Mouse (Mus musculus) intestine, postnatal 0 days (tissue): Measurements from ENCODE around the gene Slc22a21. TPM values are rescaled to one million over a fixed set of nuclear protein-coding genes. Genes with fewer than 3 reads are reported as not detected.

Source experiments
- ATAC-seq: fragments of 200-750 bp; cut with Nextera tagmentation; 2 replicates; pipeline ENCODE4 v1.8.0; 2017; ENCODE audit warnings: mild to moderate bottlenecking, moderate TSS enrichment, moderate library complexity
- H3K27ac ChIP-seq: fragments of 300-500 bp; sonication (generic); 2 replicates; pipeline ENCODE4 v1.5.1; 2014; ENCODE audit warnings: mild to moderate bottlenecking, low read depth, low read length, moderate library complexity
- H3K27me3 ChIP-seq: fragments of 300-500 bp; sonication (generic); replicated peaks from 2 replicates; pipeline ENCODE4 v1.6.1; 2014; ENCODE audit warnings: low read length, mixed read lengths; ENCODE audit not compliant: control insufficient read depth, insufficient read depth
- H3K36me3 ChIP-seq: fragments of 300-500 bp; sonication (generic); 2 replicates; pipeline ENCODE4 v1.6.1; 2014; ENCODE audit warnings: mild to moderate bottlenecking, moderate library complexity; ENCODE audit not compliant: control insufficient read depth, insufficient read depth
- H3K4me1 ChIP-seq: fragments of 300-500 bp; sonication (generic); replicated peaks from 2 replicates; pipeline ENCODE4 v1.6.1; 2014; ENCODE audit warnings: antibody characterized with exemption, low read length, mixed read lengths; ENCODE audit not compliant: control insufficient read depth, insufficient read depth
- H3K4me2 ChIP-seq: fragments of 300-500 bp; sonication (generic); replicated peaks from 2 replicates; pipeline ENCODE4 v1.6.1; 2014; ENCODE audit warnings: low read depth, mild to moderate bottlenecking, moderate library complexity
- H3K4me3 ChIP-seq: fragments of 300-500 bp; sonication (generic); 2 replicates; pipeline ENCODE4 v1.5.1; 2014; ENCODE audit warnings: low read depth, low read length
- H3K9ac ChIP-seq: fragments of 300-500 bp; sonication (generic); 2 replicates; pipeline ENCODE4 v1.6.1; 2014; ENCODE audit warnings: mild to moderate bottlenecking, low read depth, low read length
- H3K9me3 ChIP-seq: fragments of 300-500 bp; sonication (generic); 2 replicates; pipeline ENCODE4 v1.6.1; 2016; ENCODE audit warnings: mixed run types; ENCODE audit not compliant: control insufficient read depth
- CTCF ChIP-seq: sonication (generic); IDR thresholded peaks from 2 replicates; pipeline ENCODE4 v1.5.1; 2016; ENCODE audit warnings: low read depth, mild to moderate bottlenecking, control low read depth, antibody characterized with exemption, moderate library complexity
- WGBS: fragments of 180-500 bp; shearing (Covaris S2); extraction: QIAGEN DNeasy Blood & Tissue Kit; methylation state at CpG from one replicate; pipeline ENCODE4 v1.1.7; 2014; 5-methylcytosine and 5-hydroxymethylcytosine counted together
- polyA plus RNA-seq: library from polyadenylated mRNA; unstranded; fragments of >200 nt; fragmentation: Nextera tagmentation; extraction: Ambion mirVana; gene quantifications from 2 replicates; pipeline ENCODE4 v1.2.1, GENCODE M21; 2015

Slc22a21 gene
- polyA plus RNA-seq = 6.8 and 8.8 TPM in 2 replicates

- peak within 1 kb of the TSS; percentile 76 for H3K9ac ChIP-seq
- peak within 1 kb of the TSS; percentile 72 for H3K4me3 ChIP-seq
- no peaks in the 10 kb centered on the region for H3K36me3 ChIP-seq
- peak within 1 kb of the TSS; percentile 83 for H3K27ac ChIP-seq
- no peaks in the 10 kb centered on the region for H3K27me3 ChIP-seq
- 2% methylated on average over 73 of the region's 73 CpGs for WGBS
- H3K4me1 ChIP-seq = no peaks in the 10 kb centered on the region
- no peak for TF ChIP-seq CTCF
- H3K9me3 ChIP-seq = no peaks in the 10 kb centered on the region
- H3K4me2 ChIP-seq = peak within 1 kb of the TSS; percentile 95
- peak; percentile 95 for ATAC-seq
Observed at GRCm38 (mm10) chr11:53979788-53980621, at the start of gene Slc22a21. Gene Slc22a21 (minus strand): TSS chr11:53980332.

DNA sequence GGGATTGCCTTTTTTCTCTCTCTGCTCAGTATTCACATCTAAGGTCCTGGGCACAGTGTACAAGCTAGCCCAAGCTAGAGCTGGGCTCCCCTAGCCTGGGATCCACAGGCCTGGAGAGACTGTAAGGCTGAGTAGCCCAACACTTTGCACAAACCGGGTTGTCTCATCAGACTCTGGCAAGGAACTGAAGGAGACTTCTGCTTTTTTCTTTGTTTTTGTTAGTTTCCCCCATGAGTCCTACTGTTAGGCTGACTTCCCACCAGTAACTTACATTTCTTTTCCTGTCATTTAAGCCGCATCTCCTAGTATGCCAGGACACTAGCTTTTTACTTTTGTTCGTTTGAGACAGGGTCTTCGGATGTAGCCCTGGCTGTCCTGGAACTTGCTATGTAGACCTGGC, 48.9 kb upstream of the Slc22a21 start:
- WGBS = 88% methylated on average over 4 of the region's 4 CpGs
- Histone ChIP-seq H3K9me3 (no peaks in the 10 kb centered on the region), H3K9ac (no peak overlapping the region), H3K27me3 (0 out of 2 replicates have a peak, but pooled peaks cover 4% of the 10 kb centered on the region), H3K4me1 (no peaks in the 10 kb centered on the region), H3K27ac (no peak overlapping the region), H3K4me3 (no peak overlapping the region), H3K4me2 (peak overlapping the region; percentile 90; the same call in 1 of the 2 replicates), H3K36me3 (no peaks in the 10 kb centered on the region)
- no peak for ATAC-seq
- TF ChIP-seq CTCF = no peak

DNA sequence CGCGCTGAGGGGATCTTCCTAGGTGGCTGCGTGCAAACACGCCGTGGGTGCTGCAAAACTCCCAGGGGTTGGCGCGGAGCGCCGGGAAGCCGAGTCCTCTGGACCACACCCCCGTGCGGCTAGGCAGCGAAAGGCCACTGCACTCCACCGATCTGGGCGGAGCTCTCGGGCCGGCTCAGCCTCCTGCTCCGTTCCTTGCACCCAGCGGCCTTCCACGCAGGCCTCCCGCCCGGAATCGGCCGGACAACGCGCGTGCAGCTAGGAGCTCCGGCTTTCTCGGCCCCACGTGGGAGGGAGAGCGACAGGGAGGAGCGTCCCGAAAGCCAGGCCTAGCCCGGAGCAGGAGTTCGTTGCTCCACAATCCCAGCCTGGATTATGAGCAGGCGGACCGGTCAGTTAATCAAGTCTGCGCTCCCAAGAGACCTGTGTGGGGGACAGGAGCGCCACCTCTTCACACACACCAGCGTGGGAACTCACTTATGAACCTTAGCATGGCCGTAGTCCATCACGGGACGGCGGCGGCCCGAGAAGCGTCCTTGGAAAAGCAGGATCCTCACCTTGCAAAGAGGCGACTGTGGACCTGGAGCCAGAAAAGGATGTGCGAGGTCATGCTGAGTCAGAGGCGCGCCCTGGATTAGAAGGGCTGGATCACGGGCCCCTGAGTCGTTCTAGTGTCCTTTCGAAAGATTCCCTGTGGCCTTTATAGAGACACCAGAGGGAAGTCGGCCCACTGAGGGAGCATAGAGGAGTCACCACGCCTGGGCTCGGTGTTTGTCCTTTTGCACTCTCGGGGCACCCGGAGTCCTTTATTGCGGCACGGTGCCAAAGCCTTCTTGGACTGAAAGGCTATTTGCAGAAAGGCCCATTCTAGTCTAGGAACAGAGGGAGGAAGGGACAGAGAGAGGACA, 48.2 kb upstream of the Slc22a21 start, which contains the start of gene Slc22a4:
Gene Slc22a4, minus strand, starts transcription at position 47 of the 908 bp plus-strand sequence.
- H3K4me3 ChIP-seq = peak within 1 kb of the TSS; percentile 45
- peak within 1 kb of the TSS; percentile 90 for H3K4me2 ChIP-seq
- no peaks in the 10 kb centered on the region for H3K36me3 ChIP-seq
- H3K9me3 ChIP-seq = no peaks in the 10 kb centered on the region
- no peak within 1 kb of the TSS for H3K27ac ChIP-seq
- 2% methylated on average over 61 of the region's 61 CpGs for WGBS
- H3K4me1 ChIP-seq = no peaks in the 10 kb centered on the region
- peak; percentile 54 for TF ChIP-seq CTCF
- H3K27me3 ChIP-seq = 0 out of 2 replicates have a peak, but pooled peaks cover 4% of the 10 kb centered on the region
- peak; percentile 79 for ATAC-seq
- peak within 1 kb of the TSS; percentile 35; the same call in 1 of the 2 replicates for H3K9ac ChIP-seq

GRCm38 (mm10) chr11:54027131-54028043, 47.3 kb upstream of the Slc22a21 start:
- Histone ChIP-seq H3K36me3 (no peaks in the 10 kb centered on the region), H3K4me3 (peak overlapping the region; percentile 45), H3K9me3 (no peaks in the 10 kb centered on the region), H3K9ac (peak overlapping the region; percentile 35; the same call in 1 of the 2 replicates), H3K4me1 (no peaks in the 10 kb centered on the region), H3K27ac (no peak overlapping the region), H3K27me3 (0 out of 2 replicates have a peak, but pooled peaks cover 4% of the 10 kb centered on the region), H3K4me2 (peak overlapping the region; percentile 90)
- 0 out of 2 replicates have a peak, but pooled peaks have one; percentile 12 for ATAC-seq
- 21% methylated on average over 31 of the region's 31 CpGs for WGBS
- TF ChIP-seq CTCF = no peak

DNA sequence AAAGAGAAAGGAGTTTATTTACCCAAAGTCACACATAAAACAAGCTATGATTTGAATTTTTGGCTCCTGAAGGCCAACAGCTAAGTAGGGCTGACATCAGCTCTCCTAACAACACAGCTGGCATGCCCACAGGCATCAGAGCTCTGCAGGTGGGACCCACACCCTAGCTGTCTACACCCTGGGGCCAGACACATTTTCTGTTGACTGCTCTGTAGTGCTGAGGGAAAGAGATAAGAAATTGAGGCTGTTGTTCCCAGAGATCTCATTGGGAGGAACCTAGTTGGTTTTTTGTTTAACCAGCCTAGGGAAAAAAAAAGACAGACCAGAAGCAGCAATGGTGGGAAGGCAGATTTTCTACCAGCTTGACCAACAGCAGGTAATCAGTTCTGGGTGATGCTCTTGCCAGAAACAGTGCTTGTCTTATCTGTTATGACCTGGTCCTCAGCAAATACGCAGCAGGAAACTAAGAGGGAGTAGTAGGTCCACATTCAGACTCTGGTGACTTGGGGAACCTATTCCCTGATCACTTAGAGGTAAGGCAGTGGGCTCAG, 46.4 kb upstream of the Slc22a21 start:
- H3K9ac ChIP-seq = no peak overlapping the region
- H3K9me3 ChIP-seq = no peaks in the 10 kb centered on the region
- H3K4me2 ChIP-seq = no peak overlapping the region
- H3K27me3 ChIP-seq = 0 out of 2 replicates have a peak, but pooled peaks cover 4% of the 10 kb centered on the region
- WGBS = 63% methylated on average over 1 of the region's 1 CpGs
- no peak for TF ChIP-seq CTCF
- no peaks in the 10 kb centered on the region for H3K36me3 ChIP-seq
- no peak overlapping the region for H3K4me3 ChIP-seq
- H3K27ac ChIP-seq = no peak overlapping the region
- ATAC-seq = no peak
- no peaks in the 10 kb centered on the region for H3K4me1 ChIP-seq
